Mouse (Mus musculus) midbrain, embryonic 11.5 days (tissue): ENCODE measurements around the gene Coq8b. TPM values are rescaled to one million over a fixed set of nuclear protein-coding genes. Genes with fewer than 3 reads are reported as not detected.

ENCODE experiments used
- ATAC-seq: fragments of 200-750 bp; cut with Nextera tagmentation; 2 replicates; pipeline ENCODE4 v1.8.0; 2017; ENCODE audit warnings: moderate TSS enrichment, moderate library complexity; ENCODE audit not compliant: low FRiP score
- DNase-seq: peaks from one replicate; pipeline ENCODE4 v3.0.0; 2015; ENCODE audit warnings: low spot score; ENCODE audit errors: missing footprints
- H3K27ac ChIP-seq: fragments of 300-500 bp; sonication (generic); 2 replicates; pipeline ENCODE4 v1.5.1; 2014; ENCODE audit warnings: low read depth, low read length
- H3K27me3 ChIP-seq: fragments of 300-500 bp; sonication (generic); 2 replicates; pipeline ENCODE4 v1.6.1; 2014; ENCODE audit warnings: mild to moderate bottlenecking, low read length, moderate library complexity, mixed read lengths; ENCODE audit not compliant: control insufficient read depth, insufficient read depth
- H3K36me3 ChIP-seq: fragments of 300-500 bp; sonication (generic); 2 replicates; pipeline ENCODE4 v1.6.1; 2014; ENCODE audit warnings: mild to moderate bottlenecking, low read length, moderate library complexity, mixed read lengths; ENCODE audit not compliant: control insufficient read depth, insufficient read depth
- H3K4me1 ChIP-seq: fragments of 300-500 bp; sonication (generic); 2 replicates; pipeline ENCODE4 v1.6.1; 2014; ENCODE audit warnings: low read length; ENCODE audit not compliant: control insufficient read depth, insufficient read depth
- H3K4me2 ChIP-seq: fragments of 300-500 bp; sonication (generic); 2 replicates; pipeline ENCODE4 v1.6.1; 2014; ENCODE audit warnings: mild to moderate bottlenecking, moderate library complexity
- H3K4me3 ChIP-seq: fragments of 300-500 bp; sonication (generic); 2 replicates; pipeline ENCODE4 v1.5.1; 2014; ENCODE audit warnings: low read depth, low read length
- H3K9ac ChIP-seq: fragments of 300-500 bp; sonication (generic); 2 replicates; pipeline ENCODE4 v1.6.1; 2014; ENCODE audit warnings: low read length
- H3K9me3 ChIP-seq: fragments of 300-500 bp; sonication (generic); 2 replicates; pipeline ENCODE4 v1.6.1; 2016; ENCODE audit warnings: low read length; ENCODE audit not compliant: control insufficient read depth
- WGBS: fragments of 180-500 bp; shearing (Covaris S2); extraction: QIAGEN DNeasy Blood & Tissue Kit; methylation state at CpG from one replicate; pipeline ENCODE4 v1.1.7; 2014; 5-methylcytosine and 5-hydroxymethylcytosine counted together
- polyA plus RNA-seq: library from polyadenylated mRNA; unstranded; fragments of >200 nt; fragmentation: Nextera tagmentation; extraction: Ambion mirVana; gene quantifications from 2 replicates; pipeline ENCODE4 v1.2.1, GENCODE M21; 2014

Coq8b gene
- polyA plus RNA-seq, 1 experiment from 2014 or later: 16.6 TPM

DNA sequence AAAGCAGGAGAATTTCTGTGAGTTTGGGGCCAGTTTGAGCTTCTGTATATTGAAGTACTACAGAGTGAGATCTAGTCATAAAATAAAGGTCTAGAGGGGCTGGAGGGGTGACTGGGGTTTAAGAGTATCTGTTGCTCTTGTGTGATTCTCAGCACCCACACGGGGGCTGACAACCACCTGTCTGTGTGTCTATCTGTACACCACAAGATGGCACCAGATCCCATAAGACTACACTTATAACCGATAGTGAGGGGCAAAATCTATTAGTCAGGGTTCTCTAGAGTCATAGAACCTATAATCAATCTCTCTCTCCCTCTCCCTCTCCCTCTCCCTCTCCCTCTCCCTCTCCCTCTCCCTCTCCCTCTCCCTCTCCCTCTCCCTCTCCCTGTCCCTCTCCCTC lies 57.7 kb downstream of the Coq8b start:
- no peak overlapping the region for H3K4me2 ChIP-seq
- no peaks in the 10 kb centered on the region for H3K36me3 ChIP-seq
- no peak for DNase-seq
- ATAC-seq: no peak
- H3K4me1 ChIP-seq: no peaks in the 10 kb centered on the region
- no peak overlapping the region for H3K27ac ChIP-seq
- 75% methylated on average over 2 of the region's 2 CpGs for WGBS
- H3K4me3 ChIP-seq: no peak overlapping the region
- H3K9ac ChIP-seq: no peak overlapping the region
- H3K27me3 ChIP-seq: no peaks in the 10 kb centered on the region
- H3K9me3 ChIP-seq: no peaks in the 10 kb centered on the region

DNA sequence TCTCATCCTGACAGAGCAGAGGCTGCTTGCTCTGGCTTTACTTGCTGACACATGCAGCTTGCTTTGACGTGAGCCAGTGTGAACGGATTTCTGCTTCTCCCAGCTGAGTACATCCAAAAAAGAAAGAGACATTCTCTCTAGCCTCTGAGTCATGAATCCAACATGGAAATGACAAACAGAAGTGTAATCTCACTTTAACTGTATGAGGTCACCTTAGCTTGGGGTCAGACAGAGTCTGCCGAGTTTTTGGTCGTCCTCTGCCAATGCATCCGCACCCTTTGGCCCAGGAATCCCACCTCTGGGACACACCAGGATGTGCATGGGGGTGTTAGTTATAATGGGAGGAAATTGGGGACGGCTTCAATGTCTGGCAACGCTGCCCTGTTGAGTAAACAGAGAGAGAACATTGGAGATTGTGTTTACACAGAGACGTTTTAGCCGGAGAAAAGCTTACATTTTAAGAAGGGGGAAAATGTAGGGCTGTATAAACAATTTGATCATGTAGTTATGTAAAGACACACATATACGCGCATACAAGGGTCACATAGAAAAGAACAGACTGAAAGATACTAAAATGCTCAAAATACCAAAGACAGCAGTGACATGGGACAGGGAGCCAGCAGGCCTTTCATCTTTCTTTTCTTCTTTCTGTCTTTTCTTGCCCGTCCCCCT lies 59.1 kb downstream of the Coq8b start:
- no peak overlapping the region for H3K9ac ChIP-seq
- ATAC-seq (no peak), DNase-seq (no peak)
- H3K4me3 ChIP-seq: no peak overlapping the region
- no peaks in the 10 kb centered on the region for H3K27me3 ChIP-seq
- H3K36me3 ChIP-seq: no peaks in the 10 kb centered on the region
- WGBS: 74% methylated on average over 12 of the region's 12 CpGs
- no peak overlapping the region for H3K4me2 ChIP-seq
- no peaks in the 10 kb centered on the region for H3K4me1 ChIP-seq
- H3K27ac ChIP-seq: no peak overlapping the region
- no peaks in the 10 kb centered on the region for H3K9me3 ChIP-seq

DNA sequence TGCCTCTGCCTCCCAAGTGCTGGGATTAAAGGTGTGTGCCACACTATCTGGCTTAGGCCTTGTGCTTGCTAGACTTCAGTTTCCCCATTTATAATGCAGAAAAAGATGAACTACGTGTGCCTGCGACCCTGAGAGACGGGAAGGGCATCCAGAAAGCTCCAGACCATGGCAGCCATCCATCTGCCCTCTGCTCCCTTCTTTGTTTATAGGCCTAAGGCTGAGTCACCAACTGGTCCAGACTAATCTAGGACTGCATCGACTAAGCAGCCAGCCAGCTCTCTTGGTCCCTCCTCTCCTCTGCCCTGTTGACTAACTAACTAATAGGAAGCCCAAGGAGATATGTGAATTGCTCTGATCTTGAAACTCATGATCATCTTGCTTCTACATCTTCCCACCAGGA lies 63.1 kb downstream of the Coq8b start:
- 82% methylated on average over 4 of the region's 4 CpGs for WGBS
- no peak overlapping the region for H3K9ac ChIP-seq
- H3K4me2 ChIP-seq: no peak overlapping the region
- no peaks in the 10 kb centered on the region for H3K36me3 ChIP-seq
- H3K27ac ChIP-seq: no peak overlapping the region
- DNase-seq (no peak), ATAC-seq (no peak)
- no peaks in the 10 kb centered on the region for H3K4me1 ChIP-seq
- no peaks in the 10 kb centered on the region for H3K27me3 ChIP-seq
- no peaks in the 10 kb centered on the region for H3K9me3 ChIP-seq
- H3K4me3 ChIP-seq: no peak overlapping the region

DNA sequence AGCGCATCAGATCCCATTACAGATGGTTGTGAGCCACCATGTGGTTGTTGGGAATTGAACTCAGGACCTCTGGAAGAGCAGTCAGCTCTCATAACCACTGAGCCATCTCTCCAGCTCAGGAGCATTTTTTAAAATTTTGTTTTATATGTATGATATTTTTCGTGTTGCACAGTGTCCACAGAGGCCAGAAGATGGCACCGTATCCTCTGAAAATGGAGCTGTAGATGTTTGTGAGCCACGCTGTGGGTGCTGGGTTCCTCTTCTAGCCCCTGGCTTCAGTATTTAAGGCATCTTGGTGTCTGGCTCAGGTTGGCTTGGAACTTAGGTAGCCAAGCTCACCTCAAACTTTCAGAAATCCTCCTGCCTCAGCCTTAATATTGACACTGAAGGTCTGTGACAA lies 63.7 kb downstream of the Coq8b start:
- Histone ChIP-seq H3K9ac (no peak overlapping the region), H3K4me1 (no peaks in the 10 kb centered on the region), H3K36me3 (no peaks in the 10 kb centered on the region), H3K27me3 (no peaks in the 10 kb centered on the region), H3K27ac (no peak overlapping the region), H3K9me3 (no peaks in the 10 kb centered on the region), H3K4me3 (no peak overlapping the region), H3K4me2 (no peak overlapping the region)
- ATAC-seq (no peak), DNase-seq (no peak)
- 94% methylated on average over 4 of the region's 4 CpGs for WGBS

DNA sequence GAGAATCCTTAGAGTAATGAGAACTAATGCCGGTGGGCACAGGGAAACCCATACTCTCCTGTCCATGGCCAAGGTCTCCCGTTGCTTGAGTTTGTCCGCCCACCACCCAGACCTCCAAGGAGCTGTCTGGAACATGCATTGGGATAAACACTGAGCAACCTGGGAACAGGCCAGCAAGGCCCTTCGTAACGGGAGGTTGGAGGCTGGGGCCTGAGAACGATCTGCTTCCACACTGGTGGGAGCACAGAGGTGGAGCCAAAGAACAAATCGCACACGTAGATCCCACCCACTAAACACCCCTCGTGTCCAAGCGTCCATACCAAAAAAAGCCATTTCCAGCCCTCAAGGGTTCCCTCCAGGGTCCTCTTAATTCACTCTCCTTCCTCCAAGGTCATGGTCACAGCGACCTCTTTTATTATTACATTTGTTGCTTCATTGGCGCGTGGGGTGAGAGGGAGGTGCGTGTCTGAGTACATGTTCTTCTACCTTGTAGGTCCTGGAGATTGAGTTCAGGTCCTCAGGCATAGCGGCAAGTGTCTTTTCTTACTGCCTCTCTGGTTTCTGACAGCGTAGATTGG lies 65.3 kb downstream of the Coq8b start:
- H3K4me1 ChIP-seq: no peaks in the 10 kb centered on the region
- H3K27me3 ChIP-seq: no peaks in the 10 kb centered on the region
- H3K4me2 ChIP-seq: no peak overlapping the region
- H3K9me3 ChIP-seq: no peaks in the 10 kb centered on the region
- H3K27ac ChIP-seq: no peak overlapping the region
- H3K9ac ChIP-seq: no peak overlapping the region
- H3K4me3 ChIP-seq: no peak overlapping the region
- no peaks in the 10 kb centered on the region for H3K36me3 ChIP-seq
- ATAC-seq: no peak
- 90% methylated on average over 16 of the region's 16 CpGs for WGBS
- no peak for DNase-seq

DNA sequence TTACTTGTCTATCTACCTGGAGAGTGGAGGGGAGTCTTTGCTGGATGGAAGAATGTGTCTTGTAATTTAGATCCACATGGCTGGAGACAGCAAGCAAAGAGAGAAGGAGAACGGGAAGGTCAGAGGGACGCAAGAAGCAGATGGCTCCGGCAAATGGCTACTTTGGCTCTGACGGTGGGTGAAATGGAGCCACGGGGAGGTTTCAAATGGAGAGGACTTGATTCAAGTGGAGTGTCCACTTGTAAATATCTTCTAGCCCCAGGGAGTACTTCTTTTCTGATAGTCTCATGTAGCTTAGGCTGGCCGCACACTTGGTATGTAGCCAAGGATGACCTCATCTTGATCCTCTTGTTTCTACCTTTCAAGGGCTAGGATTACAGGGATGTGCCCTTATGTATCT lies 66.0 kb downstream of the Coq8b start:
- 90% methylated on average over 6 of the region's 6 CpGs for WGBS
- no peak for DNase-seq
- H3K9me3 ChIP-seq: no peaks in the 10 kb centered on the region
- no peaks in the 10 kb centered on the region for H3K4me1 ChIP-seq
- no peak for ATAC-seq
- no peak overlapping the region for H3K9ac ChIP-seq
- H3K36me3 ChIP-seq: no peaks in the 10 kb centered on the region
- H3K4me3 ChIP-seq: no peak overlapping the region
- no peaks in the 10 kb centered on the region for H3K27me3 ChIP-seq
- H3K27ac ChIP-seq: no peak overlapping the region
- no peak overlapping the region for H3K4me2 ChIP-seq

DNA sequence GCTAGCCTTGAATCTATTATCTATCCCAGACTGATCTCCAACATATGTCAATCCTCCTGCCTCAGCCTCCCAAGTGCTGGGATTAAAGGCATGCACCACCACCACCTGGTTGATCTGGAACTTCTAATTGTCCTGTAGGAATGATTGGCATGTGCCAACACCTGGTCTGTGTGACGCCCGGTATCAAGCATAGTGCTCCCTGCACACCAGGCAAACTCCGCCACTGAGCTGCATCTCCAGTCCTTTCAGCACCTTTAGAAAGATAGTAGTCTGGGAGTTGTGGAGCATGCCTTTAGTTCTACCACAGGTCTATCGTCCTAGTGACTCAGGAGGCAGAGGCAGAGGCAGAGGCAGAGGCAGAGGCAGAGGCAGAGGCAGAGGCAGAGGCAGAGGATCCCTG lies 67.5 kb downstream of the Coq8b start:
- Histone ChIP-seq H3K4me2 (no peak overlapping the region), H3K36me3 (no peaks in the 10 kb centered on the region), H3K4me3 (no peak overlapping the region), H3K27me3 (no peaks in the 10 kb centered on the region), H3K4me1 (no peaks in the 10 kb centered on the region), H3K9me3 (no peaks in the 10 kb centered on the region), H3K27ac (no peak overlapping the region), H3K9ac (no peak overlapping the region)
- WGBS: 85% methylated on average over 4 of the region's 4 CpGs
- no peak for DNase-seq
- no peak for ATAC-seq

DNA sequence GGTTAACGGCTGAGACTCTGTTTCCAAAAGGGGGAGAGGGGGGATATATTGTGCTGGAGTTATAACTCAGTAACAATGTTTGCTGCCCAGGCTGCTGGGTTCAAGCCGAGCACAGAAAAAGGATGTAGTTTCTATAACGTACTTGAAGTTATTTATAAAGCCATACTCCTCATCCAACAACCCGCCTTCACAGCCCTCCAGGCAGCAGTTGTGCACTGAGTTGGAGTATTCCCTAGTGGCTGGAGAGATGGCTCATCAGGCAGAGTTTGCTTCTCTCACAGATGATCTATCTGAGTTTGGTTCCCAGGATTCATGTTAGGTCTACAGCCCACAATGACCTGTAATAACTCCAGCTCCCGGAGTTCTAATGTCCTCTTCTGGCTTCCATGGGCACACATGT lies 68.0 kb downstream of the Coq8b start:
- no peak overlapping the region for H3K4me3 ChIP-seq
- H3K9me3 ChIP-seq: no peaks in the 10 kb centered on the region
- no peak overlapping the region for H3K27ac ChIP-seq

DNA sequence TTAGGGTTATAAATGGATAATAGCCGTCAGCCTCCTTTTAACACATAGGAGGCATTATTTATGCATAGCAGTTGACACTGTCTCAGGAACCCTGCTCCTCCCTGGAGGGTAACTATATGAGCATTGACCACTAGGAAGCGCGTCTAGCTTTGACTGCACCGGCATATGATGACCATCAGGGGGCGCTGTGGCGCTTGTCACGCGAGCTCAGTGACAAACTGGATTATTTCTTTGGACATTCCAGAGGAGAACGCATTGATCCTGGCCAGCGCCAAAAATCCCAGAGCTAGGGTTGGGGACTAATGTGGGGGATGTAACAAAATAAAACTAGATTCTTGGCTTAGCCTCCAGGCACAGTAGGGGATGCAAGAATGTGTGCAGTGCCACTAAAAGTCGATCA lies 69.3 kb downstream of the Coq8b start:
- no peak; the same call in 1 of the 2 replicates for ATAC-seq
- Histone ChIP-seq H3K36me3 (no peaks in the 10 kb centered on the region), H3K9ac (no peak overlapping the region), H3K4me2 (no peak overlapping the region), H3K4me3 (no peak overlapping the region), H3K27me3 (no peaks in the 10 kb centered on the region), H3K27ac (no peak overlapping the region), H3K9me3 (no peaks in the 10 kb centered on the region), H3K4me1 (no peaks in the 10 kb centered on the region)
- WGBS: 12% methylated on average over 11 of the region's 11 CpGs
- DNase-seq: peak; percentile 94

More for the DNA sequence above, 68.0 kb downstream of the Coq8b start:
- DNase-seq: no peak
- H3K9ac ChIP-seq: no peak overlapping the region
- ATAC-seq: no peak
- 82% methylated on average over 5 of the region's 5 CpGs for WGBS
- H3K27me3 ChIP-seq: no peaks in the 10 kb centered on the region
- no peaks in the 10 kb centered on the region for H3K36me3 ChIP-seq
- no peaks in the 10 kb centered on the region for H3K4me1 ChIP-seq
- H3K4me2 ChIP-seq: no peak overlapping the region
